Mouse (Mus musculus): ENCODE measurements around the gene Ogfod3. TPM values are rescaled to one million over a fixed set of nuclear protein-coding genes. Genes with fewer than 3 reads are reported as not detected.

Gene Ogfod3
- polyA plus RNA-seq, 1 experiment from 2014 or later = 31.3 TPM

- Histone ChIP-seq H3K36me3 (ENCODE audit: control insufficient read depth, insufficient read depth, low read length) (peaks cover 11% of the 10 kb centered on the region; the same call in 1 of the 2 replicates), H3K4me3 (ENCODE audit: low read length) (peak overlapping the region; percentile 75), H3K9me3 (ENCODE audit: control insufficient read depth, low read length) (no peaks in the 10 kb centered on the region), H3K9ac (ENCODE audit: low read depth, low read length) (0 out of 2 replicates have a peak overlapping the region, but pooled peaks have one; percentile 24), H3K27ac (ENCODE audit: low read depth, low read length) (0 out of 2 replicates have a peak overlapping the region, but pooled peaks have one; percentile 17), H3K27me3 (ENCODE audit: control insufficient read depth, insufficient read depth, low read length) (no peaks in the 10 kb centered on the region), H3K4me1 (ENCODE audit: control insufficient read depth, insufficient read depth, low read length) (no peaks in the 10 kb centered on the region), H3K4me2 (replicated peaks; ENCODE audit: low read depth, low read length) (peak overlapping the region; percentile 78)
- ATAC-seq (ENCODE audit: low FRiP score, low TSS enrichment) = no peak
- 0% methylated on average over 5 of the region's 5 CpGs for WGBS
Observed at GRCm38 (mm10) chr11:121203859-121204160, 701 bp downstream of the Ogfod3 start.

GRCm38 (mm10) chr11:121201436-121202198 lies 2.9 kb downstream of the Ogfod3 start:
- Histone ChIP-seq H3K4me1 (ENCODE audit: control insufficient read depth, insufficient read depth, low read length) (no peaks in the 10 kb centered on the region), H3K4me2 (replicated peaks; ENCODE audit: low read depth, low read length) (no peak overlapping the region), H3K9me3 (ENCODE audit: control insufficient read depth, low read length) (no peaks in the 10 kb centered on the region), H3K36me3 (ENCODE audit: control insufficient read depth, insufficient read depth, low read length) (no peaks in the 10 kb centered on the region), H3K27me3 (ENCODE audit: control insufficient read depth, insufficient read depth, low read length) (no peaks in the 10 kb centered on the region), H3K9ac (ENCODE audit: low read depth, low read length) (no peak overlapping the region), H3K27ac (ENCODE audit: low read depth, low read length) (no peak overlapping the region), H3K4me3 (ENCODE audit: low read length) (no peak overlapping the region)
- ATAC-seq (ENCODE audit: low FRiP score, low TSS enrichment) = no peak
- WGBS = 53% methylated on average over 11 of the region's 11 CpGs

- H3K4me2 ChIP-seq (replicated peaks; ENCODE audit: low read depth, low read length) = no peak overlapping the region
- no peak overlapping the region for H3K4me3 ChIP-seq (ENCODE audit: low read length)
- no peak overlapping the region for H3K9ac ChIP-seq (ENCODE audit: low read depth, low read length)
- H3K4me1 ChIP-seq (ENCODE audit: control insufficient read depth, insufficient read depth, low read length) = no peaks in the 10 kb centered on the region
- H3K27ac ChIP-seq (ENCODE audit: low read depth, low read length) = no peak overlapping the region
- no peaks in the 10 kb centered on the region for H3K9me3 ChIP-seq (ENCODE audit: control insufficient read depth, low read length)
- no peaks in the 10 kb centered on the region; the same call in 1 of the 2 replicates for H3K36me3 ChIP-seq (ENCODE audit: control insufficient read depth, insufficient read depth, low read length)
- no peaks in the 10 kb centered on the region for H3K27me3 ChIP-seq (ENCODE audit: control insufficient read depth, insufficient read depth, low read length)
- 93% methylated on average over 6 of the region's 6 CpGs for WGBS
- ATAC-seq (ENCODE audit: low FRiP score, low TSS enrichment) = no peak
Observed at GRCm38 (mm10) chr11:121200781-121201180, 3.7 kb downstream of the Ogfod3 start.

- H3K36me3 ChIP-seq (ENCODE audit: control insufficient read depth, insufficient read depth, low read length) = no peaks in the 10 kb centered on the region; the same call in 1 of the 2 replicates
- no peak for ATAC-seq (ENCODE audit: low FRiP score, low TSS enrichment)
- H3K27ac ChIP-seq (ENCODE audit: low read depth, low read length) = no peak overlapping the region
- H3K9ac ChIP-seq (ENCODE audit: low read depth, low read length) = no peak overlapping the region
- H3K9me3 ChIP-seq (ENCODE audit: control insufficient read depth, low read length) = no peaks in the 10 kb centered on the region
- WGBS = 74% methylated on average over 4 of the region's 4 CpGs
- H3K4me3 ChIP-seq (ENCODE audit: low read length) = no peak overlapping the region
- no peaks in the 10 kb centered on the region for H3K4me1 ChIP-seq (ENCODE audit: control insufficient read depth, insufficient read depth, low read length)
- H3K27me3 ChIP-seq (ENCODE audit: control insufficient read depth, insufficient read depth, low read length) = no peaks in the 10 kb centered on the region
- H3K4me2 ChIP-seq (replicated peaks; ENCODE audit: low read depth, low read length) = no peak overlapping the region
Observed at GRCm38 (mm10) chr11:121199851-121200250, 4.7 kb downstream of the Ogfod3 start.

GRCm38 (mm10) chr11:121198622-121199021 lies 5.9 kb downstream of the Ogfod3 start:
- Histone ChIP-seq H3K36me3 (ENCODE audit: control insufficient read depth, insufficient read depth, low read length) (no peaks in the 10 kb centered on the region; the same call in 1 of the 2 replicates), H3K4me3 (ENCODE audit: low read length) (no peak overlapping the region), H3K9ac (ENCODE audit: low read depth, low read length) (no peak overlapping the region), H3K4me1 (ENCODE audit: control insufficient read depth, insufficient read depth, low read length) (no peaks in the 10 kb centered on the region), H3K9me3 (ENCODE audit: control insufficient read depth, low read length) (no peaks in the 10 kb centered on the region), H3K27me3 (ENCODE audit: control insufficient read depth, insufficient read depth, low read length) (no peaks in the 10 kb centered on the region), H3K4me2 (replicated peaks; ENCODE audit: low read depth, low read length) (no peak overlapping the region), H3K27ac (ENCODE audit: low read depth, low read length) (no peak overlapping the region)
- WGBS = 21% methylated on average over 2 of the region's 2 CpGs
- ATAC-seq (ENCODE audit: low FRiP score, low TSS enrichment) = no peak

GRCm38 (mm10) chr11:121193415-121193814 lies 11.1 kb downstream of the Ogfod3 start:
- 0 out of 2 replicates have a peak, but pooled peaks have one; percentile 46 for ATAC-seq (ENCODE audit: low FRiP score, low TSS enrichment)
- Histone ChIP-seq H3K4me3 (ENCODE audit: low read length) (no peak overlapping the region), H3K27ac (ENCODE audit: low read depth, low read length) (no peak overlapping the region), H3K4me1 (ENCODE audit: control insufficient read depth, insufficient read depth, low read length) (no peaks in the 10 kb centered on the region), H3K9me3 (ENCODE audit: control insufficient read depth, low read length) (no peaks in the 10 kb centered on the region), H3K9ac (ENCODE audit: low read depth, low read length) (no peak overlapping the region), H3K4me2 (replicated peaks; ENCODE audit: low read depth, low read length) (no peak overlapping the region), H3K27me3 (ENCODE audit: control insufficient read depth, insufficient read depth, low read length) (no peaks in the 10 kb centered on the region), H3K36me3 (ENCODE audit: control insufficient read depth, insufficient read depth, low read length) (no peaks in the 10 kb centered on the region; the same call in 1 of the 2 replicates)
- WGBS = 47% methylated on average over 3 of the region's 3 CpGs

GRCm38 (mm10) chr11:121192742-121193141 lies 11.8 kb downstream of the Ogfod3 start:
- Histone ChIP-seq H3K27me3 (ENCODE audit: control insufficient read depth, insufficient read depth, low read length) (no peaks in the 10 kb centered on the region), H3K4me3 (ENCODE audit: low read length) (no peak overlapping the region), H3K4me2 (replicated peaks; ENCODE audit: low read depth, low read length) (no peak overlapping the region), H3K36me3 (ENCODE audit: control insufficient read depth, insufficient read depth, low read length) (no peaks in the 10 kb centered on the region; the same call in 1 of the 2 replicates), H3K4me1 (ENCODE audit: control insufficient read depth, insufficient read depth, low read length) (no peaks in the 10 kb centered on the region), H3K9ac (ENCODE audit: low read depth, low read length) (no peak overlapping the region), H3K9me3 (ENCODE audit: control insufficient read depth, low read length) (no peaks in the 10 kb centered on the region), H3K27ac (ENCODE audit: low read depth, low read length) (no peak overlapping the region)
- no peak for ATAC-seq (ENCODE audit: low FRiP score, low TSS enrichment)
- WGBS = 64% methylated on average over 2 of the region's 2 CpGs

GRCm38 (mm10) chr11:121189681-121190080 lies 14.8 kb downstream of the Ogfod3 start:
- H3K4me3 ChIP-seq (ENCODE audit: low read length) = no peak overlapping the region
- no peak overlapping the region for H3K4me2 ChIP-seq (replicated peaks; ENCODE audit: low read depth, low read length)
- H3K9me3 ChIP-seq (ENCODE audit: control insufficient read depth, low read length) = no peaks in the 10 kb centered on the region
- ATAC-seq (ENCODE audit: low FRiP score, low TSS enrichment) = no peak
- no peaks in the 10 kb centered on the region for H3K36me3 ChIP-seq (ENCODE audit: control insufficient read depth, insufficient read depth, low read length)
- no peaks in the 10 kb centered on the region for H3K27me3 ChIP-seq (ENCODE audit: control insufficient read depth, insufficient read depth, low read length)
- WGBS = 91% methylated on average over 3 of the region's 3 CpGs
- H3K27ac ChIP-seq (ENCODE audit: low read depth, low read length) = no peak overlapping the region
- H3K4me1 ChIP-seq (ENCODE audit: control insufficient read depth, insufficient read depth, low read length) = no peaks in the 10 kb centered on the region
- no peak overlapping the region for H3K9ac ChIP-seq (ENCODE audit: low read depth, low read length)
